Comparison of ENCODE assay signal across 18 mouse cellular contexts in genomic region chr16:43190390-43190789, GRCm38 (mm10).
A peak's percentile ranks its signal among the peaks of the same experiment; 100 is the strongest.
DNase-seq lines count a peak whose midpoint lies in the region; TF ChIP-seq lines count a peak whose summit lies in the region.
"Had no signal": no experiment of that assay in that cellular context is flagged by ENCODE, and none has a peak within 500 bp of the region (broad histone marks: within the 10 kb centered on the region; RNA-seq: fewer than 3 reads in every experiment).

No protein-coding gene starts in this region.

- peak overlapping the region; percentile 60; the same call in 1 of the 2 replicates for H3K27ac ChIP-seq in layer of hippocampus, adult 2 months
- H3K27ac ChIP-seq: heart, adult 2 months; heart, embryonic 15.5 days; liver, embryonic 13.5 days; midbrain, embryonic 13.5 days; neural tube, embryonic 12.5 days; stomach, embryonic 15.5 days had no signal

- intact Hi-C loops in left cerebral cortex, postnatal 36 days (cut with DNase I) = no loop called here

- DNase-seq in layer of hippocampus, adult 2 months (ENCODE audit: low spot score in 2 of 2) = no peak
- DNase-seq in layer of hippocampus, adult 9-11 months = no peak
- DNase-seq in CD4-positive, CD25-positive, alpha-beta regulatory T cell, adult 2 months (ENCODE audit: low read depth, low spot score) = peak; percentile 9
- peak; percentile 54 for DNase-seq in fibroblast of lung, adult 2 months (ENCODE audit: low read depth)
- DNase-seq in right cerebral cortex, postnatal 14 days = no peak
- DNase-seq in heart, adult 11 months = no peak
- DNase-seq in left cerebral cortex, postnatal 36 days (ENCODE audit: low spot score in 2 of 2) = no peak
- DNase-seq: adrenal gland, adult 2 months; heart, adult 2 months; heart, postnatal 4 days; kidney, postnatal 10 days; liver, embryonic 13.5 days; spleen, adult 18-20 months; thymus, adult 18-20 months had no signal

- TF ChIP-seq CTCF in layer of hippocampus, adult 2 months (conservative IDR thresholded peaks at IDR 0.05) = no peak

- H3K4me3 ChIP-seq in layer of hippocampus, adult 2 months = no peak overlapping the region
- H3K4me3 ChIP-seq: heart, adult 2 months; heart, embryonic 15.5 days; liver, embryonic 13.5 days; midbrain, embryonic 13.5 days; neural tube, embryonic 12.5 days; stomach, embryonic 15.5 days had no signal

Comparison
In these comparisons a context has a peak if more than half of its experiments do, and no peak if none do; other contexts are left out.
1. DNase-seq: peak in CD4-positive, CD25-positive, alpha-beta regulatory T cell, adult 2 months (single experiment) and fibroblast of lung, adult 2 months (single experiment); none in layer of hippocampus, adult 2 months (0 of 2), layer of hippocampus, adult 9-11 months (single experiment), right cerebral cortex, postnatal 14 days (single experiment), heart, adult 11 months (single experiment) and left cerebral cortex, postnatal 36 days (0 of 2).